Mouse (Mus musculus) lung, embryonic 16.5 days (tissue): ENCODE data around the gene Med9. TPM values are rescaled to one million over a fixed set of nuclear protein-coding genes. Genes with fewer than 3 reads are reported as not detected.
A peak's percentile ranks its signal among the peaks of the same experiment; 100 is the strongest.

Experiments
- ATAC-seq: fragments of 200-750 bp; cut with Nextera tagmentation; 2 replicates; pipeline ENCODE4 v1.8.0; 2017; ENCODE audit warnings: low read depth, mild to moderate bottlenecking, moderate library complexity
- H3K27ac ChIP-seq: fragments of 300-500 bp; sonication (generic); 2 replicates; pipeline ENCODE4 v1.5.1; 2014; ENCODE audit warnings: mild to moderate bottlenecking, control low read depth, low read length
- H3K27me3 ChIP-seq: fragments of 300-500 bp; sonication (generic); 2 replicates; pipeline ENCODE4 v1.6.1; 2014; ENCODE audit warnings: low read depth, low read length, mixed read lengths; ENCODE audit not compliant: control insufficient read depth, insufficient read depth
- H3K36me3 ChIP-seq: fragments of 300-500 bp; sonication (generic); 2 replicates; pipeline ENCODE4 v1.6.1; 2014; ENCODE audit warnings: low read length; ENCODE audit not compliant: control insufficient read depth, insufficient read depth
- H3K4me1 ChIP-seq: fragments of 300-500 bp; sonication (generic); replicated peaks from 2 replicates; pipeline ENCODE4 v1.6.1; 2014; ENCODE audit warnings: low read length, mixed read lengths; ENCODE audit not compliant: control insufficient read depth, insufficient read depth
- H3K4me2 ChIP-seq: fragments of 300-500 bp; sonication (generic); 2 replicates; pipeline ENCODE4 v1.6.1; 2014; ENCODE audit warnings: low read depth, low read length, control low read depth
- H3K4me3 ChIP-seq: fragments of 300-500 bp; sonication (generic); 2 replicates; pipeline ENCODE4 v1.5.1; 2014; ENCODE audit warnings: mild to moderate bottlenecking, low read length, control low read depth
- H3K9ac ChIP-seq: fragments of 300-500 bp; sonication (generic); 2 replicates; pipeline ENCODE4 v1.6.1; 2014; ENCODE audit warnings: low read length, control low read depth
- H3K9me3 ChIP-seq: fragments of 300-500 bp; sonication (generic); 2 replicates; pipeline ENCODE4 v1.6.1; 2016; ENCODE audit warnings: low read length; ENCODE audit not compliant: control insufficient read depth
- WGBS: fragments of 180-500 bp; shearing (Covaris S2); extraction: QIAGEN DNeasy Blood & Tissue Kit; methylation state at CpG from one replicate; pipeline ENCODE4 v1.1.7; 2014; 5-methylcytosine and 5-hydroxymethylcytosine counted together
- polyA plus RNA-seq: library from polyadenylated mRNA; unstranded; fragments of >200 nt; fragmentation: Nextera tagmentation; extraction: Ambion mirVana; gene quantifications from 2 replicates; pipeline ENCODE4 v1.2.1, GENCODE M21; 2015

Gene Med9
- polyA plus RNA-seq, 1 experiment from 2014 or later = 49.6 TPM

- ATAC-seq = no peak
- WGBS = 90% methylated on average over 1 of the region's 1 CpGs
- Histone ChIP-seq H3K4me1 (peaks cover 20% of the 10 kb centered on the region), H3K36me3 (no peaks in the 10 kb centered on the region), H3K4me3 (no peak overlapping the region), H3K4me2 (no peak overlapping the region), H3K27me3 (peaks cover 5% of the 10 kb centered on the region; the same call in 1 of the 2 replicates), H3K9ac (no peak overlapping the region), H3K9me3 (no peaks in the 10 kb centered on the region), H3K27ac (no peak overlapping the region)
Observed at GRCm38 (mm10) chr11:59967765-59968164, 19.8 kb downstream of the Med9 start.

GRCm38 (mm10) chr11:59970780-59971179, 22.8 kb downstream of the Med9 start:
- peaks cover 6% of the 10 kb centered on the region; the same call in 1 of the 2 replicates for H3K4me1 ChIP-seq
- H3K36me3 ChIP-seq = no peaks in the 10 kb centered on the region
- no peak overlapping the region for H3K4me2 ChIP-seq
- no peak overlapping the region for H3K9ac ChIP-seq
- WGBS = 44% methylated on average over 5 of the region's 5 CpGs
- peak; percentile 41 for ATAC-seq
- H3K4me3 ChIP-seq = no peak overlapping the region
- H3K27ac ChIP-seq = no peak overlapping the region; the same call in 1 of the 2 replicates
- H3K9me3 ChIP-seq = no peaks in the 10 kb centered on the region
- H3K27me3 ChIP-seq = no peaks in the 10 kb centered on the region

- Histone ChIP-seq H3K36me3 (no peaks in the 10 kb centered on the region), H3K27ac (no peak overlapping the region), H3K9ac (no peak overlapping the region), H3K4me3 (no peak overlapping the region), H3K4me1 (peaks cover 6% of the 10 kb centered on the region; the same call in 1 of the 2 replicates), H3K27me3 (no peaks in the 10 kb centered on the region), H3K9me3 (no peaks in the 10 kb centered on the region), H3K4me2 (no peak overlapping the region)
- WGBS = 43% methylated on average over 2 of the region's 2 CpGs
- ATAC-seq = no peak
Observed at GRCm38 (mm10) chr11:59971691-59972090, 23.7 kb downstream of the Med9 start.

GRCm38 (mm10) chr11:59973389-59973788, 25.4 kb downstream of the Med9 start:
- no peak for ATAC-seq
- Histone ChIP-seq H3K4me2 (no peak overlapping the region), H3K4me3 (no peak overlapping the region), H3K9ac (no peak overlapping the region), H3K9me3 (no peaks in the 10 kb centered on the region), H3K36me3 (no peaks in the 10 kb centered on the region), H3K4me1 (peaks cover 6% of the 10 kb centered on the region; the same call in 1 of the 2 replicates), H3K27ac (no peak overlapping the region), H3K27me3 (no peaks in the 10 kb centered on the region)
- 72% methylated on average over 5 of the region's 5 CpGs for WGBS

GRCm38 (mm10) chr11:59975241-59975640, 27.2 kb downstream of the Med9 start:
- Histone ChIP-seq H3K4me1 (peaks cover 6% of the 10 kb centered on the region; the same call in 1 of the 2 replicates), H3K36me3 (no peaks in the 10 kb centered on the region), H3K27me3 (no peaks in the 10 kb centered on the region), H3K4me2 (no peak overlapping the region), H3K9me3 (no peaks in the 10 kb centered on the region), H3K27ac (no peak overlapping the region), H3K9ac (no peak overlapping the region), H3K4me3 (no peak overlapping the region)
- no peak for ATAC-seq
- WGBS = 45% methylated on average over 10 of the region's 10 CpGs

GRCm38 (mm10) chr11:59977831-59978230, 29.8 kb downstream of the Med9 start:
- Histone ChIP-seq H3K4me1 (no peaks in the 10 kb centered on the region), H3K9ac (no peak overlapping the region), H3K27ac (no peak overlapping the region), H3K36me3 (no peaks in the 10 kb centered on the region), H3K4me2 (no peak overlapping the region), H3K9me3 (no peaks in the 10 kb centered on the region), H3K27me3 (no peaks in the 10 kb centered on the region), H3K4me3 (no peak overlapping the region)
- WGBS = 79% methylated on average over 5 of the region's 5 CpGs
- no peak for ATAC-seq

GRCm38 (mm10) chr11:59989406-59989805, 41.4 kb downstream of the Med9 start:
- no peak overlapping the region for H3K9ac ChIP-seq
- 76% methylated on average over 1 of the region's 1 CpGs for WGBS
- H3K36me3 ChIP-seq = no peaks in the 10 kb centered on the region
- H3K4me1 ChIP-seq = no peaks in the 10 kb centered on the region
- no peak for ATAC-seq
- H3K4me2 ChIP-seq = no peak overlapping the region
- no peaks in the 10 kb centered on the region for H3K9me3 ChIP-seq
- no peak overlapping the region for H3K27ac ChIP-seq
- H3K4me3 ChIP-seq = no peak overlapping the region
- H3K27me3 ChIP-seq = no peaks in the 10 kb centered on the region

- WGBS = 29% methylated on average over 8 of the region's 8 CpGs
- peak; percentile 78 for ATAC-seq
- Histone ChIP-seq H3K4me1 (no peaks in the 10 kb centered on the region), H3K9ac (no peak overlapping the region), H3K4me3 (no peak overlapping the region), H3K4me2 (no peak overlapping the region), H3K36me3 (no peaks in the 10 kb centered on the region), H3K9me3 (no peaks in the 10 kb centered on the region), H3K27me3 (no peaks in the 10 kb centered on the region), H3K27ac (no peak overlapping the region)
Observed at GRCm38 (mm10) chr11:59991365-59991764, 43.4 kb downstream of the Med9 start.

GRCm38 (mm10) chr11:59994318-59994717, 46.3 kb downstream of the Med9 start:
- Histone ChIP-seq H3K4me2 (no peak overlapping the region), H3K4me3 (no peak overlapping the region), H3K4me1 (no peaks in the 10 kb centered on the region), H3K9ac (no peak overlapping the region), H3K27ac (no peak overlapping the region), H3K27me3 (no peaks in the 10 kb centered on the region), H3K36me3 (no peaks in the 10 kb centered on the region), H3K9me3 (no peaks in the 10 kb centered on the region)
- ATAC-seq = no peak
- WGBS = 23% methylated on average over 9 of the region's 9 CpGs
